Mouse (Mus musculus): ENCODE data around the gene Fbxw4.
"Not testable (repeated sequence)": the region's sequence is repeated elsewhere in the genome, so short reads cannot be mapped to it uniquely, and the experiment has no call there.

The Fbxw4 gene

DNA sequence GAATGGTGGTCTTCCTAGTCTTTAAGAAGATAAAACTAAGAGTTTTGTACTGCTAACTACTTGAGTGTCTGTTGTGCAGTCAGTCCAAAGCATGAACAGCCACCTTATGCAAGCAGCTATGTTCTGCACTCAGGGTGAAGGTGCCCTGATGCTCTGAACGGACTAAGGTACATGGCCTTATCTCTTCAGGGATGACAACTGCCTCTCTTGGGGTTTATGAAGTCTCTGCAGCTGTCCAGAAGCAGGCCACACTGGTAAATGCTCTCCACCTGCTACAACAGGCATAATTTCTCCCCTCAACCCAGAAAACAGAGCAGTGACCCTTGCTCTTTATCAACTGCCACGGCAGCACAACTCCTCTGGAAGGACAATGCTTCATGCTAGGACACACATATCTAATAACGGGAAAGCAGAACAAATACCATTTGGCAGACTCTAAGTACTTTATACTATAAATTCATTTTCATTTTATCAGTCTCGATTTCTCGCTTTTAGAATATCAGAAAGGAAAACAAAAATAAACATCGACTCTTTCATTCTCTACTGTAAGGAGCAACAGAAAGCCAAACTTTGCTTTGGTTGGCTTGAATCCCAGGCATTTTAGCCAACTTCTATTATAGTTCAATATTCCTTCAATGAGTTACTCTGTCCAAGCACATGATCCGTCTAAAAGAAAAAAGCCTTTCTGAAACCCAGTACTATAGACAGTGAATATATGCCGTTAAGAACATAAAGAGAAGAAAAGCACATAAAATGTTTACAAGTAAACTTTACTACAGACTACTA, 3.1 kb downstream of the Fbxw4 start:
- DNase-seq (ENCODE audit: low spot score in 2 of 2): no peak

DNA sequence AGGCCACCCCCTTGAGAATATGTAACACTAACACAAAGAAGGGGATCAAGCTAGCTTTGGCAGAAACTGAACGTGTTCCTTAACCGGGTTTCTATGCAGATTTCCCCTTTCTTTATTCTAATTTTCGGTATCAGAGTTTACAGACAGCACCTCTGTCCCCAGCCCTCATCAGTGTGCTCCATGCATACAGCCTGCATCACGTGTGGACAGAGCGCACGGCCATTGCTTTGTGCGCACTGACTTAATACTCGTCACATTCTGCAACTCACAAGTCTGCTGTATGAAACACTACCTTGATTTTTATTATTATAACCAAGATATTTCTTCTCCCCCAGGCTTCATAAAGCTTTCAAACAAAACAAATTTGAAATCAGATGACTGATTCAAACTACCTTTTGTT, 4.2 kb downstream of the Fbxw4 start:
- no peak for DNase-seq (ENCODE audit: low spot score in 2 of 2)

DNA sequence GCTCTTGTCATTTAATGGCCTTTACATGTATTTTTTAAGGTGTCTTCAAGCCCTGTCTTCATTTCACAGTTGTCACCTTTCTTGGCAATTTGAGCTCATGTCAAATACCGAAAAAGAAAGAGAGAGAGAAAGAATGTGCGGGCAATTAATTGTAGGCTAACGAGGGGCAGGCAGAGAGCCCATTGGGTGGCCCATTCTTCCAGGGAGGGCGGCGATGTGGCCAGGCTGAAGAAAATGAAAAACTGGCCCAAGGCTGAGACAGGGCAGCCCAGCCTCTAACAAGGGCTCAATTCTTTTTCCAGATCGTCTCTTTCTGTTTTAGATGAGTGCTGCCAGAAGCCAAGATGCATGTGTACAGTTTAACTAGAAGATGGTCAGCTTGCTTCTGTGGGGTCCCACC, 6.1 kb downstream of the Fbxw4 start:
- no peak for DNase-seq (ENCODE audit: low spot score in 2 of 2)

DNA sequence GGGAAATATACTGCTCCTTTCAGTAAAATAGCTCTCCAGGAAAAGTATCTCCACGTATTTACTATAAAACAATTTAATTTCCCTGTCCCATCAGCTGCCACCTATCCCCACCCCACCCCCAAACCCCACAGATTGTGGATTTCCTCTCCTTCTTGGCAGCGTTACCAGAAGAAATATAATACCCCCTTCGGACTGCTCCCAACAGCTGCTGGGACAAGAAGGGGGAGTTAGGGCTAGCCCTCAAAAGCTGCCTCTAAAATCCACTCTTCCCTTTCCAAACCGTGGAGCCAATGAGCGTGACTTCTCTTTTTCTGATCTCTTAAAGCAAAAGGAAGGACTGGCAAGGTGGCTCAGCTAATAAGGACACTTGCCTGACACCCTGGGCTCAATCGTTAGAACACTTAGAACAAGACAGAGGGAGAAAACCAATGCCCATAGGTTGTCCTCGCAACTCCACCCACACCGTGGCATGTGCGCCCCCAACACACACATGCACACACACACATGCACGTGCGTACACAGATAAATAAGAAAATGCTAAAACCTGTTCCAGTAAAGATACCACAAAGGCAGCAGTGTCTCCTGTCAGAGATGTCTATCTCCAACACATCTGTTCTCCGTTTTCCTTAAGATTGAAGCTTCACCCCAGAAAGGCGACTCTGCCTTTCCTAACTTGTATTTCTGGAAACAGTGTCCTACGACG, 7.7 kb downstream of the Fbxw4 start:
- no peak for DNase-seq (ENCODE audit: low spot score in 2 of 2)

GRCm38 (mm10) chr19:45651524-45651923, 8.6 kb downstream of the Fbxw4 start:
- no peak for DNase-seq (ENCODE audit: low spot score in 2 of 2)

DNA sequence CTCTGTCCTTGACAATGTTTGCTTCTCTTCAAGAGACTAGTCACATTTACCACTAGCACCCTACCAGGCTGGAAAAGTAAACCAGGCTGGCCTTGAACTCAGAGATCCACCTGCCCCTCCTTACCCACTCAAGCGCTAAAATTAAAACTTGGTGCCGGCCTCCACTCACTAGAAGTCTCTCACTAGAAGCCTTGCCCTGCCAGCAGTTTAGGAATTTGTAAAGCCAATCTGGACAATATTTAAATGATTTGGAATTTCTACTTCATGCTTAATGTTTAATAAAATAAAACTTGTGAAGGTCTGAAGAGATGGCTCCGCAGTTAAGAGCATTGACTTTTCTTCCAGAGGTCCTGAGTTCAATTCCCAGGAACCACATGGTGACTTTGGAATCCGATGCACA, 10.3 kb downstream of the Fbxw4 start:
- DNase-seq (ENCODE audit: low spot score in 2 of 2): no peak

GRCm38 (mm10) chr19:45648469-45648868, 11.6 kb downstream of the Fbxw4 start:
- not testable (repeated sequence) for DNase-seq (ENCODE audit: low spot score in 2 of 2)

DNA sequence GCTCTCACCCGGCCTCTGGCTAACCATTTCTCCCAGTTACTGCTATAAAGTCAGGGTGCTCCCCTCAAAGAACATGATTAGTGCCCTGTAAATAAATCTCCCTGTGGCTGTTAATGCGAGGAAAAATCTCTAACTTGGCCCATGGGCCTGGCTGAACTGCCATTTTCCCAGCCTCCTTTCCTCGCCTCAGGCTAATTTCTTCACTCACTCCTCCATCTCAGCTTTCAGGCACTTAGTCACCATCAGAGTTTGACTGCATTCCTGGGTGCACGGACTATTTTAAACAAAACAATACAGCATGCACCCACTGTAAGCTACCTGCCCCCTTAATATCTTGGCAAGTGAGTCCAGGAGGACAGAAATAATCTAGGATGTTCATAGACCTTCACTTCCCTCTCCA, 13.2 kb downstream of the Fbxw4 start:
- DNase-seq (ENCODE audit: low spot score in 2 of 2): no peak

- DNase-seq (ENCODE audit: low spot score in 2 of 2): no peak
These were observed 19.4 kb downstream of the Fbxw4 start for GRCm38 (mm10) chr19:45640691-45641090.

GRCm38 (mm10) chr19:45635960-45636359, 24.2 kb downstream of the Fbxw4 start:
- DNase-seq (ENCODE audit: low spot score in 2 of 2): no peak

DNA sequence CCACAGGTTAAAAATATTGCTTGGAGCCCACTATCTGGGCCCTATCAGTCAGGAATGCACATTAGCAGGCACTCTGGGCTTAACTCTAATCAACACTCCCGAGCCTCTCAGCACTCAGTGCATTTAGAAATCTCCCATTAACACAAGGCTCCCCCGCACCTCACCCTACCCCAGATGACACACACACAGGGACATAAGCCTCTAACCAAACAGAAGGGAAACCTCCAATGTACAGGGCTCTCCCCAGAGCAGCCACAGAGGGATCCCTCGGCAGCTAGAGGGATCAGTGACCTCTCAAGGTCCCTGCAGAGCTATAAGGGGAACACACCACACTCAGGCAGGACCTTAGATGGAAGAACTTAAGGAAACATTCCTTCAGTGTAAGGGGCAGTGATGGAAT, 28.5 kb downstream of the Fbxw4 start:
- DNase-seq (ENCODE audit: low spot score in 2 of 2): no peak

GRCm38 (mm10) chr19:45630953-45631352, 29.2 kb downstream of the Fbxw4 start:
- no peak for DNase-seq (ENCODE audit: low spot score in 2 of 2)

DNA sequence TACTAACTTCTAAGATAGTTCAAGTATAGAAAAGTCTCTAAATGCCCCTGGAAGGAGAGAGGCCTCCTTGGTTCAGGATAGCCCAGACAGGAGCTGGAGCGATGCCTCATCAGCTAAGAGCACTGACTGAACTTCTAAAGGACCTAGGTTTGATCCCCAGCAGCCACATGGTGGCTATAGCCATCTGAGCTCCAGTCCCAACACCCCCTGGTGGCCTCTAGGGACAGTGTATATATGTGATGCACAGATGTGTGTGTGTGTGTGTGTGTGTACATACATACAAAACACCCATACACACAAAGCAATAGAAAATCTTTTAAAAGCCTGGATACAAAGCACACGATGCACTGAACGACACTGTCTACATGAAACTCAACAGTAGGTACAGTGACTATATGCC, 30.9 kb downstream of the Fbxw4 start:
- no peak for DNase-seq (ENCODE audit: low spot score in 2 of 2)

DNA sequence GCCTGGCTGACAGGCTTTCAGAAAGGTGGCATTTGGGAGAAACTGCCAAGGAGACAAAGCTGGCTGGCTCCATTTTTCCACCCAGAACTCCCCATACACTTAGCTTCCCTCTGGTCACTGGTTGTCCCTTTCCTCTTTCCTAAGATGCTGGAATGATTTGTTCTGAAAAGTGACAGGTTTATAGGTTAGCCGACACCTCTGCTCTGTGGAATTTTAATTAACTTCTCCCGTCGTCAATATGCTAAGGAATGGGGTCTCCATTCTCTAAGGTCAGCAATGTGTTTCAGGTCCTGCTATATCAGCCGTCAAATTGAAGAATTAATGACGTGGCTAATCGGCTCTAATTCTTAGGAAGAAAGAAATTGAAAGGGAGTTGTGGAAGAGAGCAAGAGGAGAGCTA, 31.5 kb downstream of the Fbxw4 start:
- no peak for DNase-seq (ENCODE audit: low spot score in 2 of 2)

DNA sequence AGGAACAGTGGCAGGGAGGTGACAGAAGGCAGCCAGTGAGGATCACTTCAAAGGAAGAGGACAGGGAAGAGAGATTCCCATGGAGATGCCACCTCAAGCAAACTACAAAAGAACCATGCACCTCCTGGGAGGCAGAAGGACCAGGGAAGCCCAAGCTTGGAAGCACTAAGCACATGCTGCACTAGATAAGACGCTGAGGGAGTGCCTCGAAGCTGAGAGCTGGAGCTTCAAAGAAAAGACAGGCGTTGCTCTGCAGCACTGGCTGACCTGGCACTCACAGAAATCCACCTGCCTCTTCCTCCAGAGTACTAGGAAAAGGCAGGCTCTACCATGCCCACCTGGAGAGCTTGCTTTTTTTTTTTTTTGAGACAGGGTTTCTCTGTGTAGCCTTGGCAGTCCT, 33.1 kb downstream of the Fbxw4 start:
- DNase-seq (ENCODE audit: low spot score in 2 of 2): no peak

DNA sequence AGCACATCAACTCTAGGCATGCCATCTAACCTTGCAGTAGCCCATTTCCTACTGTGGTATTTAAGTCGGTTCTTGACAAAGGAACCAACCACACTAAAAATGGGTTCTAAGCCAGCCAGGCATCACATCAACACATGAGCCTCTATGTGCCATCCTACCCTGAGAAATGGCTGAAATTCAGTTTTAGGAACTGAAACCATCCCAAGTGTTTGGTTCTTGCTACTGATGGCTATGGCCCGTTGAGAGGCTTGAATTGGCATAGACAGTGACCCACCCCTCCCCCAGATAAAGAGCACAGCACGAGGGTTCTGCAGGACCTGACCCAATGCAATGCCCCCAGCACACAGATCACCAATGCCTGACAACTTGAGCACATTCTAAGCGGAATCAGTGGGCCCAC, 36.4 kb downstream of the Fbxw4 start:
- no peak for DNase-seq (ENCODE audit: low spot score in 2 of 2)

GRCm38 (mm10) chr19:45622144-45622543, 38.0 kb downstream of the Fbxw4 start:
- no peak for DNase-seq (ENCODE audit: low spot score in 2 of 2)

- no peak for DNase-seq (ENCODE audit: low spot score in 2 of 2)
These were observed 39.1 kb downstream of the Fbxw4 start for GRCm38 (mm10) chr19:45621061-45621460.

- DNase-seq (ENCODE audit: low spot score in 2 of 2): no peak
These were observed 40.2 kb downstream of the Fbxw4 start for GRCm38 (mm10) chr19:45619744-45620501.

DNA sequence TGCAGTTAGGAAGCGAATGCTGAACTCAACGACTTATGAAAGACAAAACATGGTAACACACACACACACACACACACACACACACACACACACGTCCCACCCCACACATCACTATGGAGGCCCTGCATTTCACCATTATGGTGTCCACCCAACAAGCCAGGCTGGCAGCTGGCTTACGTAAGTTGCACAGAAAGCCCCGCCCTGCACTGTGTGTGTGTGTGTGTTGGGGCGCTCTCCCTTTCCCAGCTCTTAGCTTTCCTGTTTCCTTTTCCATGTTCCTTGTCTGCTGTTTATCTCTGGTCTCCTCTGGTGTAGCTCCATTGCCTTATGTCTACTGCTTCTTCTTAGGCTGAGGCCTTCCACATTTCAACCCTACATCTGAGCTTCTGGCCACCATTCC, 41.9 kb downstream of the Fbxw4 start:
- no peak for DNase-seq (ENCODE audit: low spot score in 2 of 2)

DNA sequence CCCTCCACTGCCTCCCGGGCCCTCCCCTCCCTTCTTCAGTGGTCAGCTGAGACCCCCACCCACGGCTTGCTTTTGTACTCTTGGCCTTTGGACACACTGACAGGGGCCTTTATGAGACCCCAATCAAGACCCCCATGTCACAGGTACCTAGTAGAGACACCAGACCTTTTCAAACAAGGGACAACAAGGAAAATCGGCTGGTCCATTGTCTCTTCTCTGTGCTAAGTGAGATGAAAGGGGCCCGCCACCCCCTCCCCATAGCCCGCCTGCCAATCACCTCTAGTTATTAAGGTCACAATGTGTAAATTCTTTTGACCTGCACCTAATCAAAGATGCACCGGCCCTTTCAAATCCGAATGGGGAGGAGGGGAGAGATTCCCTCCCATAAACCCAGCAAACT, 43.4 kb downstream of the Fbxw4 start:
- DNase-seq (ENCODE audit: low spot score in 2 of 2): no peak

DNA sequence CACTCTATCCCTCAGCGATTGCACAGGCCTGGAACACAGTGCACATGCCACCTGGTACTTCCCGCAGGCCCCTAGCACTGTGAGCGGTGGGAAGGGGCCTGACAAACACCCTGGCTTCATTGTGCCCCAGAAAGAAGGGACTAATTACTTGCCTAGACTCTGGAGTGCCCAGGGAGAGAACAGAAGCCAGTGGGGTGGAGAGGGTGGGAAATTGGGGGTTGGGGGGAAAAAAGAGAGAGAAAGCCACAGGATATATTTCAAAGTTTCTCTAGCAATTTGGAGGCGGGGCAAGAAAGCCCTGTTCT, 43.9 kb downstream of the Fbxw4 start:
- DNase-seq (ENCODE audit: low spot score in 2 of 2): no peak
